Mouse (Mus musculus) MEL (cell line): Measurements from ENCODE around the gene Gprin3. TPM values are rescaled to one million over a fixed set of nuclear protein-coding genes. Genes with fewer than 3 reads are reported as not detected.

ENCODE experiments used
- DNase-seq: peaks from one replicate; pipeline ENCODE4 v3.0.0; 2011; ENCODE audit warnings: low read depth, low spot score
- H3K27ac ChIP-seq: 2 replicates; pipeline ENCODE4 v1.5.1; 2012; ENCODE audit warnings: low read depth, mild to moderate bottlenecking, control low read depth, low read length, moderate library complexity; ENCODE audit not compliant: control insufficient read depth
- H3K27me3 ChIP-seq, 2 experiments: fragments of 150-350 bp in 1 of 2; sonication (generic) in 1 of 2; 2 replicates each; pipeline ENCODE4 v1.6.1; 2012; ENCODE audit warnings: low read length in 2 of 2, mild to moderate bottlenecking in 2 of 2, improper control_type of control experiment in 1 of 2, moderate library complexity in 1 of 2; ENCODE audit not compliant: insufficient read depth in 2 of 2, control insufficient read depth in 1 of 2
- H3K36me3 ChIP-seq, 2 experiments: 2 replicates each; pipeline ENCODE4 v1.6.1; 2012 to 2014; ENCODE audit warnings: low read length in 2 of 2, improper control_type of control experiment in 1 of 2, inconsistent platforms in 1 of 2, mild to moderate bottlenecking in 1 of 2; ENCODE audit not compliant: insufficient read depth in 2 of 2, control insufficient read depth in 1 of 2
- H3K4me1 ChIP-seq, 2 experiments: fragments of 150-350 bp in 1 of 2; sonication (generic) in 1 of 2; 2 replicates each; pipeline ENCODE4 v1.6.1; 2012; ENCODE audit warnings: low read length in 2 of 2, improper control_type of control experiment in 1 of 2, mild to moderate bottlenecking in 1 of 2; ENCODE audit not compliant: insufficient read depth in 2 of 2, control insufficient read depth in 1 of 2
- H3K4me3 ChIP-seq, 2 experiments: fragments of 150-350 bp in 1 of 2; sonication (generic) in 1 of 2; 2 replicates each; pipeline ENCODE4 v1.5.1; 2012; ENCODE audit warnings: low read depth in 2 of 2, low read length in 2 of 2, mild to moderate bottlenecking in 2 of 2, moderate library complexity in 2 of 2, control low read depth in 1 of 2, improper control_type of control experiment in 1 of 2; ENCODE audit not compliant: control insufficient read depth in 1 of 2, insufficient read depth in 1 of 2
- H3K79me2 ChIP-seq: 2 replicates; pipeline ENCODE4 v1.6.1; 2012; ENCODE audit warnings: mild to moderate bottlenecking, low read length, moderate library complexity; ENCODE audit not compliant: control insufficient read depth, poor library complexity, insufficient read depth
- H3K9ac ChIP-seq: 2 replicates; pipeline ENCODE4 v1.6.1; 2012; ENCODE audit warnings: low read depth, mild to moderate bottlenecking, control low read depth, low read length, moderate library complexity; ENCODE audit not compliant: control insufficient read depth, poor library complexity, severe bottlenecking
- H3K9me3 ChIP-seq: fragments of 150-350 bp; sonication (generic); replicated peaks from 2 replicates; pipeline ENCODE4 v1.6.1; 2012; ENCODE audit warnings: mild to moderate bottlenecking, low read length, improper control_type of control experiment, moderate library complexity; ENCODE audit not compliant: insufficient read depth
- BHLHE40 ChIP-seq: IDR thresholded peaks from 2 replicates; pipeline ENCODE4 v1.6.1; 2012; ENCODE audit warnings: low read depth, mild to moderate bottlenecking, inconsistent platforms, low read length, improper control_type of control experiment, borderline replicate concordance
- CHD1 ChIP-seq: IDR thresholded peaks from 2 replicates; pipeline ENCODE4 v1.6.1; 2012; ENCODE audit warnings: low read depth, mild to moderate bottlenecking, inconsistent platforms, low read length, improper control_type of control experiment
- CTCF ChIP-seq, 3 experiments: IDR thresholded peaks in 2 of 3; conservative IDR thresholded peaks in 1 of 3; 2 replicates each; pipeline ENCODE4 v1.5.1; 2011 to 2012; ENCODE audit warnings: low read length in 3 of 3, low read depth in 2 of 3, mild to moderate bottlenecking in 2 of 3, improper control_type of control experiment in 1 of 3, inconsistent platforms in 1 of 3, mixed read lengths in 1 of 3, moderate library complexity in 1 of 3; ENCODE audit not compliant: control insufficient read depth in 1 of 3, insufficient read depth in 1 of 3, poor library complexity in 1 of 3, severe bottlenecking in 1 of 3
- E2F4 ChIP-seq: IDR thresholded peaks from 2 replicates; pipeline ENCODE4 v1.6.1; 2011; ENCODE audit warnings: low read depth, low read length, improper control_type of control experiment, borderline replicate concordance
- ETS1 ChIP-seq: IDR thresholded peaks from 2 replicates; pipeline ENCODE4 v1.6.1; 2012; ENCODE audit warnings: low read depth, mild to moderate bottlenecking, inconsistent platforms, low read length, improper control_type of control experiment, moderate library complexity
- GABPA ChIP-seq: IDR thresholded peaks from 2 replicates; pipeline ENCODE4 v1.6.1; 2012; ENCODE audit warnings: low read depth, mild to moderate bottlenecking, inconsistent platforms, low read length, improper control_type of control experiment, moderate library complexity
- MEF2A ChIP-seq: IDR thresholded peaks from 2 replicates; pipeline ENCODE4 v1.6.1; 2014; ENCODE audit warnings: low read depth, mild to moderate bottlenecking, inconsistent platforms, low read length, improper control_type of control experiment; ENCODE audit not compliant: poor library complexity, insufficient replicate concordance, severe bottlenecking; ENCODE audit errors: extremely low read depth
- MYB ChIP-seq: IDR thresholded peaks from 2 replicates; pipeline ENCODE4 v1.6.1; 2011; ENCODE audit warnings: mild to moderate bottlenecking, low read depth, low read length, improper control_type of control experiment
- NELFE ChIP-seq: IDR thresholded peaks from 2 replicates; pipeline ENCODE4 v1.6.1; 2011; ENCODE audit warnings: low read depth, low read length, improper control_type of control experiment
- NRF1 ChIP-seq: IDR thresholded peaks from 2 replicates; pipeline ENCODE4 v1.6.1; 2014; ENCODE audit warnings: low read depth, mild to moderate bottlenecking, inconsistent platforms, low read length, improper control_type of control experiment, moderate library complexity; ENCODE audit not compliant: poor library complexity, insufficient read depth, severe bottlenecking
- POLR2AphosphoS2 ChIP-seq: IDR thresholded peaks from 2 replicates; pipeline ENCODE4 v1.6.1; 2011; ENCODE audit warnings: low read length, improper control_type of control experiment
- POLR2AphosphoS5 ChIP-seq: IDR thresholded peaks from 2 replicates; pipeline ENCODE4 v1.6.1; 2012; ENCODE audit warnings: low read depth, borderline replicate concordance, mild to moderate bottlenecking, inconsistent platforms, low read length, moderate library complexity, mixed read lengths
- SIN3A ChIP-seq: IDR thresholded peaks from 2 replicates; pipeline ENCODE4 v1.6.1; 2012; ENCODE audit warnings: low read length, improper control_type of control experiment, inconsistent platforms
- SMC3 ChIP-seq: IDR thresholded peaks from 2 replicates; pipeline ENCODE4 v1.6.1; 2011; ENCODE audit warnings: low read depth, low read length, improper control_type of control experiment
- TCF12 ChIP-seq: IDR thresholded peaks from 2 replicates; pipeline ENCODE4 v1.6.1; 2014; ENCODE audit warnings: low read depth, mild to moderate bottlenecking, inconsistent platforms, low read length, improper control_type of control experiment, moderate library complexity
- UBTF ChIP-seq: IDR thresholded peaks from 2 replicates; pipeline ENCODE4 v1.6.1; 2012; ENCODE audit warnings: low read depth, mild to moderate bottlenecking, inconsistent platforms, low read length, improper control_type of control experiment, moderate library complexity, borderline replicate concordance; ENCODE audit not compliant: insufficient read depth
- USF2 ChIP-seq, 2 experiments: IDR thresholded peaks; 2 replicates each; pipeline ENCODE4 v1.6.1; 2011 to 2012; ENCODE audit warnings: improper control_type of control experiment in 2 of 2, low read length in 2 of 2, borderline replicate concordance in 1 of 2, inconsistent platforms in 1 of 2, low read depth in 1 of 2, mild to moderate bottlenecking in 1 of 2; ENCODE audit not compliant: insufficient read depth in 1 of 2
- ZC3H11A ChIP-seq: IDR thresholded peaks from 2 replicates; pipeline ENCODE4 v1.6.1; 2012; ENCODE audit warnings: low read depth, mild to moderate bottlenecking, inconsistent platforms, low read length, improper control_type of control experiment
- ZMIZ1 ChIP-seq: IDR thresholded peaks from 2 replicates; pipeline ENCODE4 v1.6.1; 2012; ENCODE audit warnings: low read depth, mild to moderate bottlenecking, inconsistent platforms, low read length, improper control_type of control experiment, moderate library complexity
- ZNF384 ChIP-seq: IDR thresholded peaks from 2 replicates; pipeline ENCODE4 v1.6.1; 2012; ENCODE audit warnings: low read depth, mild to moderate bottlenecking, inconsistent platforms, low read length, improper control_type of control experiment
- polyA plus RNA-seq, 2 experiments: library from polyadenylated mRNA; stranded (reverse) in 1 of 2; unstranded in 1 of 2; fragments of >175 nt in 1 of 2; fragments of >200 nt in 1 of 2; gene quantifications; 2 replicates each; pipeline versions ENCODE4 v1.2.1 to v1.2.4; 2012; ENCODE audit warnings: low replicate concordance in 2 of 2, low read depth in 1 of 2; ENCODE audit not compliant: insufficient read length in 2 of 2, insufficient read depth in 1 of 2, missing spikeins in 1 of 2
- total RNA-seq: library from RNA; depleted of rRNA; stranded (reverse); fragments of 300-350 nt; gene quantifications from 2 replicates; pipeline ENCODE4 v1.2.3, GENCODE M21; 2012

The Gprin3 gene
- total and polyA plus RNA-seq, 3 experiments, result not detected

GRCm38 (mm10) chr6:59414816-59415215 lies 11.3 kb downstream of the Gprin3 start:
- no peak overlapping the region for H3K9ac ChIP-seq
- H3K9me3 ChIP-seq, result no peaks in the 10 kb centered on the region
- H3K27me3 ChIP-seq, result no peaks in the 10 kb centered on the region
- no peaks in the 10 kb centered on the region for H3K79me2 ChIP-seq
- H3K4me1 ChIP-seq, result no peaks in the 10 kb centered on the region
- TF ChIP-seq GABPA (no peak), TCF12 (no peak), ZMIZ1 (no peak), ZC3H11A (no peak), SMC3 (no peak), POLR2AphosphoS5 (no peak), CTCF (IDR thresholded peaks at IDR 0.05 in 2 of 3, conservative IDR thresholded peaks at IDR 0.05 in 1 of 3; ENCODE audit: control insufficient read depth in 1 of 3, insufficient read depth in 1 of 3, low read depth in 2 of 3, low read length in 3 of 3, poor library complexity in 1 of 3, severe bottlenecking in 1 of 3) (no peak), CHD1 (no peak), ZNF384 (no peak), NRF1 (no peak), USF2 (IDR thresholded peaks at IDR 0.05; ENCODE audit: borderline replicate concordance in 1 of 2, insufficient read depth in 1 of 2, low read depth in 1 of 2, low read length in 2 of 2) (no peak), POLR2AphosphoS2 (no peak), BHLHE40 (no peak), SIN3A (no peak), MYB (no peak), MEF2A (no peak), NELFE (no peak), ETS1 (no peak), E2F4 (no peak), UBTF (no peak)
- no peak overlapping the region for H3K27ac ChIP-seq
- H3K36me3 ChIP-seq, result no peaks in the 10 kb centered on the region
- H3K4me3 ChIP-seq, result no peak overlapping the region
- DNase-seq, result no peak
